Mouse (Mus musculus) ZHBTc4 (cell line): ENCODE measurements around the gene Anapc4.

ENCODE experiments used
- DNase-seq: peaks from one replicate; pipeline ENCODE4 v3.0.0-alpha.2; 2011; ENCODE audit warnings: low read depth, low spot score

Gene Anapc4

DNA sequence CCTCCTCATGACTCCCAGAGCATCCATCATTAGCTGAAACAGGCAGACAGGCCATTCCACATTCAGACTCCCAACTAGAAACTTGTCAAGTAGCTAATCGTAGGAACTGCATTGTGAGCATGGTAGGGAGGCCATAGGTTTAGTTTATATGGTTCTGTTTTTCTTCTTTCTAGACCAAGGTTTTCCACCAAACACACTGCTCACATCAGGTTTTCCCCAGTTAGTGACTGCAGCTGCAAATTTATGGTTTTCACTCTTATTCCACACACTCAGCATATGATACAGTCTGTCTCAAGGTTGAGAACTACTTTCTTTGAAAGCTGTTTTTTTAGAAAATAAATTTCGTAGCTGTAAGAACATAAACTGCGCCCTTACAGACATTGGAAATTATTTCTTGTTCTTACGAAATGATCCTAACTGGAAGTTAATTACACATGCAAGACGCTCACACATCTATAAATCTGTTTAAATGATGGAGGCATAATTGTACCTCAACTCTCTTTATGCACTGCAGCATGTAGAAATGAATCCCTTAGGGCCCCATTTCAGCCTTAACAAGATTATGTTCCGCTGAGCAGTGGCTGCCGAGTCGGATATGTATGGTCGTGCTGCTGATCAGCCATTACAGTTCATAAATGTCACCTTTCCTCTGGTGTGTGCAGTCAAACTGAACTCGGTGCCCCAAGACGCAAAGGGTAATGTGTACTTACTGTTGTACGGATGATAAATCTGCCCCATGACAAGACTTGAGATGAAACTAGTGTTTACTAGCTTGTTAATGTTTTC lies 35.3 kb downstream of the Anapc4 start:
- no peak for DNase-seq

DNA sequence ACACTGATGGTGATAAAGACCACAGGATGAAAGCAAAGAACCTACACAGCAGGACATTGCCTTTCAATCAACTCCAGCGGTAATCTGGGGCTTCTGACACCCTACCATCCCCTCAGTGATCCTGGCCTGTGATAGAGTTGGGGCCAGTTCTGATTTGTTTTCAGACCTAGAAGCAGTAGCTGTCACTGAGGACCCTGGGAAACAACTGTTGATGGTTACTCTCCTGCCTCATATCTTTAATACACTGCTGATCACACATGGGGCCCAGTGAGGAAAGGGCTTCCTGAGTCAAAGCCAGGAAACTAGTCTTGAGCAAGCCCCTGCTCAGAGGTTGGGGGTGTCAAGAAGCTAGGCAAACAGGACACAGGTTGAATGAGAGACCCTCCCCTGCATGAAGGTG lies 37.6 kb downstream of the Anapc4 start:
- DNase-seq: no peak

- no peak for DNase-seq
Measured at GRCm38 (mm10) chr5:52871986-52872385, 38.2 kb downstream of the Anapc4 start.

DNA sequence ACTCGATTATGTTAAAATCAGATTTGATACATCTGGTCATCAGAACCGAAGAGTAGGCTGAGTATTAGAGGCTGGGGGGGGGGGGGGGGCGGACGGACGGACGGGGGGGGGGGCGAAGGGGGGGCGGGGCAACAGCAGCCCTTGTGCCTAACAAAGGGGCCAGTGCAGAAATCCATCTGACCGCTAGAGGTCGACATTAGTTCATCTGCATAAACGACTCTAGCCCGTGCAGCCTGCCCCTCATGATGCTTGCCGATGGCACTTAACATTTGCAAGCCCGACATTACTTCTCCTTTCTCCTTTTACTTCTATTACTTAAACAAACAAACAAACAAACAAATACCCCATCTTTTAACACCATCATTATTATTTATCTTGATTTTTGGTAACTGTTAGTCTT lies 45.0 kb downstream of the Anapc4 start:
- peak; percentile 78 for DNase-seq

DNA sequence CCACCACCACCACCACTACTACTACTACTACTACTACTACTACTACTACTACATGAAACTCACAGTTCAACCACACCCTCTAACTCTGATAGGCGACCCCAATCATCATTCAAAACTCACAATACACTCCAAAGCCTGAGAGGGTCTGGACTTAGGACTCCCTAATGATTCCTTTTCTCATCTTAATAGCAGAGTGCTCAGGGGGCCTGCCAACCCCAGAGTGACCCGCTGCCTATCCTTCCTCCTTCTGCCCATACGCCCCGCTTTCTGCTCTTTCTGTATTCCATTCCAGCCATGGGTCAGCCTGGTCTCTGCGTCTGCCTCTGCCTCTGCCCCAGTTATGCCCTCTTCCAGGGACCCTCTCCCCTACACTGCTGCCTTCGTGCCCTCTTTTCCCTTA lies 46.1 kb downstream of the Anapc4 start:
- no peak for DNase-seq

- DNase-seq: no peak
Measured at GRCm38 (mm10) chr5:52882446-52882845, 48.6 kb downstream of the Anapc4 start.

GRCm38 (mm10) chr5:52887085-52887484 lies 53.3 kb downstream of the Anapc4 start:
- DNase-seq: peak; percentile 85

GRCm38 (mm10) chr5:52889919-52890318 lies 56.1 kb downstream of the Anapc4 start:
- no peak for DNase-seq

- DNase-seq: no peak
Measured at GRCm38 (mm10) chr5:52891949-52892835, 58.4 kb downstream of the Anapc4 start.

DNA sequence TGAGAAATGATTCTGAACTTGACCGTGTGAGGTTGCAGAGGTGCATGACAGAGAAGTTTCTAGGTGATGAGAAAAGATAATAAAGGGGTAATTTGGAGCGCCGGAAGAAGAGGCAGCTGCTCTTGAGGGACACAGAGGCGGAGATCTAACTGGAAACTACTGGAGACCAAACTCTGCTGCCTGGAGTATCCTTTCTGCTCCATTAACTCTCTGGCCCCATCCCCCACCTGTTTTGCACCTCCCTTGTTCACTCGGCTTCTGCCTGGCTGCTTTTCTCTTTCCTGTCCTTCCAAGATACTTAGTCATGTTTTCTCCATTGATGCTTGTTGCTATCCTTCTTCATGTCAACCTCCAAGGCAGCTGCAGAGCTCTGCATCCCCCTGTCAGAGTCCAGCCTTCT lies 60.1 kb downstream of the Anapc4 start:
- DNase-seq: no peak

DNA sequence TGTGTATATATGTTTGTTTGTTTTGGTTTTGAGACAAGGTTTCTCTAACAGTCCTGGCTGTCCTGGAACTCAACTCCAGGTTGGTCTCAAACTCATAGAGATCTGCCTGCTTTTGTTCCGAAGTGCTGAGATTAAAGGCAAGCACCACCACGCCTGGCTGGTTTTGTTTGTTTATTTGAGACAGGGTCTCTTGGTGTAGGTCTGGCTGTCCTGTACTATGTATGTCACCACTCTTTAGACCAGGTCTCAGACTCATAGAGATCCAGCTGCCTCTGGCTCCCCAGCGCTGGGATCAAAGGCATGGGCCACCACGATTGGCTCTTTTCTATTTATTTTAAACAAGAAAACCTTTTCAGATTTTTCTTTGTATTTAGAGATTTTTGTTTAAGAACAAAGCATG lies 70.4 kb downstream of the Anapc4 start:
- DNase-seq: no peak

DNA sequence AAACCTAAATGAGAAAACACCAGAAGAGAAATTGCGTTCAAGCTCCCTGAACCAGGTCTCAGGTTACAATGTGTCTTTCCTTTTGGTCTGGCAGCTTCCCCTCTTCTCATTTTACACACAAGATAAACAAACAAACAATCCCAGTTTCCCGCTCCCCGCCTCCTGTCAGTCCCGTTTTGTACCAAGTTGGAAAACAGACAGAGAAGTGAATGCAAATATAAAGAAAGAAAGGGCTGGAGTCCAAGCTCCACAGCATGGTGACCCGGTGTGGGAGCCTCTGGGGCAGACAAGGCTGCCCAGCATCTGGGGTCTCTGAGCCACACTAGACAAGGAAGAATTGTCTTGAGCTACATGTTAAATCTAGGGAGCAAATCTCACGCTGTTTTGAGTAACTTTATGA lies 70.9 kb downstream of the Anapc4 start:
- no peak for DNase-seq

DNA sequence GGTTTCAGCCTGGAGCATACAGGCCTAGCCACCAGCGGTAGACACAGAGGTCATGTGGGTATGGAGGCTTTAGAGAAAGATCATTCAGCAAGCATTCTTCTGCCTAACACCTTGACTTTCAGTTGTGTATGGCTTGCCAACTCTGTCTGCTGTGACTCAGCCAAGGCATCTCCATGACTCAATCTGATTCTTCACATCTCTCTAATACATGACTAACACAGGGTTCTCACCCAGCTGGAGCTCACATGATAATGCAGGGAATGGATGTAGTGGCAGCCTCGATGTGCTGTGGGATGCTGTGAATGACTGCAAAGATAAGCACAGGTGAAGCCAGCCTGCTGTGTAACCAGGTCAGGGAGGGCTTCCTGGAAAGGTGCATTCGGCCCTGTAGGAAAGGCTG lies 74.4 kb downstream of the Anapc4 start:
- DNase-seq: no peak

DNA sequence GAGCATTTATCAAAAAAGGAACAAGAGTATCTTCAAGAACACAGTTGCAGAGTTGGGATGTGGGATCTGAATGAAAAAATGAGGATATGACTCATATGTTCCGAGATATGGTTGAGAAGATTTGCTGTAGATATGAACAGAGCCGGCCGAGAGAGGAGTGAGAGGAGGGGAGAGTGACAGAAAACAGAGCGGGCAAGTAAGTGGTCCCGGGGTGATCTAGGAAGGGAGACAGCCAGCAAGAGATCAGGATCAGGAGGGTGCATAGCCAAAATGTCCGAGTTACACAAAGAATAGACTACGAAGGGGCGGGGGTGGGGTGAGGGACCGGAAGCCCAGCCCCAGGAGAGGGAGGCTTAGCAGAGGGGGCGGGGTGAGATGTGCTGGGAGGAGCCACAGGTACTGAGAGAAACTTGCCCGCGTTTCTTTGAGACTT lies 76.4 kb downstream of the Anapc4 start:
- DNase-seq: peak; percentile 94

DNA sequence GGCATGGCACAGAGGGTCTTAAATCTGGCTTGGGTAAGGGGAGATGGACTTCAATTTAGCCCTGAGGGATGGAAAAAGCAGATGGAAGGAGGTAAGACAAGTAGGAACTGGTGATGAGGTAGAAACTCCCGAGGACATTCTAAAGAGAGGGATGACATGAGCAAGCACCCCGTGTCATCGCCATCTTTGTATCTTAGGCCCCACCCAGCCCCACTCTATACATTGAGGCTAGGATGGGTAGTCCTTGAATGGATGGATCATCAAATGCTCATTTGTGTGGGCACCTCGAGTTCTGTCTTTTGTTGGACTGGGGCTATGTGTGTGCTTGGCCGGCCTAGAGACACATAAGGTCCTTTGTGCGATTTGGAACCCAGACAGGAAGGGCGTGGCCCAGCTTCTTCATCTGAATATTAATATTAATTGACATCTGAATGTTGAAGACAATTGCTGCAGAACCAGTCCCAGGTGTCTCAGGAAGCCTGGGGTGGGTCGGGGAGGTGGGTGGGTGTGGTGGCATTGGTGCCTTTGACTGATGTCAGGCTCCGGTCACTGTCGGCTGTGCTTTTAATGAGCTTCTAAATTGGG lies 77.6 kb downstream of the Anapc4 start:
- DNase-seq: peak; percentile 65

DNA sequence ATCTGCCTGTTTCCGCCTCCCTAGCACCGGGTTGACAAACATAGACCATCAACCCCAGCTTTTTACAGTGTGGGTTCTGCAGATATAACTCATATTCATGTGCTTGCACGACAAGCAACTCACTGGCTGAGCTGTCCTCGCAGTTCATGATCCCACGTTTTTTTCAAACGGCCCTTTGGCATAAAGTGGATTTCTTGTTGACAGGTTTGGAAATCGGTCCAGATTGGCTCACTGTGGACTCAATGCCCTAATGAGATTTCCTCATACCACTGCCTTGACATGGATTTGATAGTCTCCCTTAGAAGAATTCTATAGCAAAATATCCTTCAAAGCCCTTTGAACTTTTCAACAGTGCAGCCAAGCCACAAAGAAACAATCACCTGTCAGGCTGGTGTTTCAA lies 79.9 kb downstream of the Anapc4 start:
- no peak for DNase-seq

- DNase-seq: no peak
Measured at GRCm38 (mm10) chr5:52916186-52916585, 82.4 kb downstream of the Anapc4 start.
